Mouse (Mus musculus): ENCODE measurements around the gene Dpy19l3.

GRCm38 (mm10) chr7:35790201-35790600, 35.9 kb upstream of the Dpy19l3 start:
- no peak for TF ChIP-seq CTCF (IDR thresholded peaks at IDR 0.05; ENCODE audit: extremely low read depth, insufficient read length, insufficient replicate concordance, low read depth, low read length)
- no peak for TF ChIP-seq POLR2A (IDR thresholded peaks at IDR 0.05; ENCODE audit: low read depth, low read length)

Data from small intestine, adult 2 months (tissue).